Mouse (Mus musculus): ENCODE measurements around the gene Olfm2. TPM values are rescaled to one million over a fixed set of nuclear protein-coding genes. Genes with fewer than 3 reads are reported as not detected.
"Not testable (repeated sequence)": the region's sequence is repeated elsewhere in the genome, so short reads cannot be mapped to it uniquely, and the experiment has no call there.

Olfm2 gene
- total RNA-seq, 2 experiments from 2014 or later: 0.20 TPM

- no peak for TF ChIP-seq CTCF (IDR thresholded peaks at IDR 0.05)
- intact Hi-C loops (cut with DNase I): no loop called here
- DNase-seq: no peak
These were observed 35.7 kb downstream of the Olfm2 start for GRCm38 (mm10) chr9:20710471-20710870.

GRCm38 (mm10) chr9:20705981-20706380, 40.2 kb downstream of the Olfm2 start:
- DNase-seq: no peak
- no peak overlapping the region for H3K4me3 ChIP-seq
- no peak overlapping the region for H3K27ac ChIP-seq
- TF ChIP-seq CTCF (IDR thresholded peaks at IDR 0.05): peak; percentile 12; the same call in 1 of the 2 replicates
- intact Hi-C loops (cut with DNase I): no loop called here

More at GRCm38 (mm10) chr9:20710471-20710870, 35.7 kb downstream of the Olfm2 start:
- Histone ChIP-seq H3K4me3 (no peak overlapping the region), H3K27ac (no peak overlapping the region)

GRCm38 (mm10) chr9:20705420-20705819, 40.7 kb downstream of the Olfm2 start:
- Histone ChIP-seq H3K4me3 (no peak overlapping the region), H3K27ac (no peak overlapping the region)
- DNase-seq: no peak
- intact Hi-C loops (cut with DNase I): no loop called here
- no peak for TF ChIP-seq CTCF (IDR thresholded peaks at IDR 0.05)

- H3K27ac ChIP-seq: no peak overlapping the region
- intact Hi-C loops (cut with DNase I): no loop called here
- no peak overlapping the region for H3K4me3 ChIP-seq
- no peak for TF ChIP-seq CTCF (IDR thresholded peaks at IDR 0.05)
- peak; percentile 47 for DNase-seq
These were observed 42.2 kb downstream of the Olfm2 start for GRCm38 (mm10) chr9:20703832-20704380.

GRCm38 (mm10) chr9:20697466-20697865, 48.7 kb downstream of the Olfm2 start:
- TF ChIP-seq CTCF (IDR thresholded peaks at IDR 0.05): no peak
- DNase-seq: no peak
- Histone ChIP-seq H3K4me3 (no peak overlapping the region), H3K27ac (no peak overlapping the region)
- intact Hi-C loops (cut with DNase I): no loop called here

GRCm38 (mm10) chr9:20696107-20696712, 49.9 kb downstream of the Olfm2 start:
- Histone ChIP-seq H3K27ac (no peak overlapping the region), H3K4me3 (no peak overlapping the region)
- TF ChIP-seq CTCF (IDR thresholded peaks at IDR 0.05): no peak
- DNase-seq: no peak
- intact Hi-C loops (cut with DNase I): no loop called here

- no peak for TF ChIP-seq CTCF (IDR thresholded peaks at IDR 0.05)
- intact Hi-C loops (cut with DNase I): no loop called here
- peak; percentile 27 for DNase-seq
- H3K27ac ChIP-seq: no peak overlapping the region
- H3K4me3 ChIP-seq: peak overlapping the region; percentile 64
These were observed 51.4 kb downstream of the Olfm2 start for GRCm38 (mm10) chr9:20694721-20695235.

- intact Hi-C loops (cut with DNase I): no loop called here
- DNase-seq: no peak
- no peak overlapping the region for H3K27ac ChIP-seq
- no peak overlapping the region for H3K4me3 ChIP-seq
- no peak for TF ChIP-seq CTCF (IDR thresholded peaks at IDR 0.05)
These were observed 53.3 kb downstream of the Olfm2 start for GRCm38 (mm10) chr9:20692863-20693262.

- DNase-seq; H3K4me3 ChIP-seq; H3K27ac ChIP-seq; intact Hi-C loops (cut with DNase I): not testable (repeated sequence)
These were observed 55.7 kb downstream of the Olfm2 start for GRCm38 (mm10) chr9:20690449-20690848.

- DNase-seq: no peak
- intact Hi-C loops (cut with DNase I): no loop called here
- no peak overlapping the region for H3K27ac ChIP-seq
- H3K4me3 ChIP-seq: no peak overlapping the region
- no peak for TF ChIP-seq CTCF (IDR thresholded peaks at IDR 0.05)
These were observed 56.2 kb downstream of the Olfm2 start for GRCm38 (mm10) chr9:20689913-20690312.

GRCm38 (mm10) chr9:20689403-20689802, 56.7 kb downstream of the Olfm2 start:
- intact Hi-C loops (cut with DNase I): no loop called here
- H3K27ac ChIP-seq: no peak overlapping the region
- DNase-seq: no peak
- no peak overlapping the region for H3K4me3 ChIP-seq
- TF ChIP-seq CTCF (IDR thresholded peaks at IDR 0.05): no peak

- no peak for TF ChIP-seq CTCF (IDR thresholded peaks at IDR 0.05)
- Histone ChIP-seq H3K27ac (no peak overlapping the region), H3K4me3 (no peak overlapping the region)
- DNase-seq: no peak
- intact Hi-C loops (cut with DNase I): no loop called here
These were observed 60.9 kb downstream of the Olfm2 start for GRCm38 (mm10) chr9:20685081-20685861.

- no peak for DNase-seq
- no peak overlapping the region for H3K4me3 ChIP-seq
- intact Hi-C loops (cut with DNase I): no loop called here
- no peak for TF ChIP-seq CTCF (IDR thresholded peaks at IDR 0.05)
- no peak overlapping the region for H3K27ac ChIP-seq
These were observed 63.8 kb downstream of the Olfm2 start for GRCm38 (mm10) chr9:20682389-20682722.
